Mouse (Mus musculus): Measurements from ENCODE around the gene Tprn.
A peak's percentile ranks its signal among the peaks of the same experiment; 100 is the strongest.

Gene Tprn

GRCm38 (mm10) chr2:25267241-25267640, 4.8 kb downstream of the Tprn start:
- DNase-seq: no peak

GRCm38 (mm10) chr2:25267746-25268309, 5.4 kb downstream of the Tprn start:
- DNase-seq: no peak

- DNase-seq: peak; percentile 99
Measured at GRCm38 (mm10) chr2:25271827-25272511, 9.6 kb downstream of the Tprn start, which contains the start of the genes Ssna1 and Anapc2. TSS of gene Ssna1 (minus strand) at chr2:25272438. TSS of gene Anapc2 (plus strand) at chr2:25272478.

- no peak for DNase-seq
Measured at GRCm38 (mm10) chr2:25272515-25272914, 10.1 kb downstream of the Tprn start.

- DNase-seq: no peak
Measured at GRCm38 (mm10) chr2:25273010-25273409, 10.6 kb downstream of the Tprn start.

GRCm38 (mm10) chr2:25278928-25279882, 16.8 kb downstream of the Tprn start:
- peak; percentile 86 for DNase-seq

- DNase-seq: no peak
Measured at GRCm38 (mm10) chr2:25285551-25285950, 23.1 kb downstream of the Tprn start.

GRCm38 (mm10) chr2:25286314-25286713, 23.9 kb downstream of the Tprn start:
- DNase-seq: no peak

- DNase-seq: no peak
Measured at GRCm38 (mm10) chr2:25286837-25287636, 24.6 kb downstream of the Tprn start.

- no peak for DNase-seq
Measured at GRCm38 (mm10) chr2:25287927-25288649, 25.7 kb downstream of the Tprn start, which contains the start of gene Tmem210. TSS of gene Tmem210 (plus strand) at chr2:25288145.

GRCm38 (mm10) chr2:25288734-25289345, 26.4 kb downstream of the Tprn start:
- no peak for DNase-seq

GRCm38 (mm10) chr2:25289651-25290050, 27.2 kb downstream of the Tprn start, which contains the start of gene Lrrc26:
TSS of gene Lrrc26 (plus strand) at chr2:25289915.
- DNase-seq: no peak

- DNase-seq: no peak
Measured at GRCm38 (mm10) chr2:25290101-25290815, 27.8 kb downstream of the Tprn start.

GRCm38 (mm10) chr2:25290816-25291130, 28.4 kb downstream of the Tprn start:
- DNase-seq: no peak

GRCm38 (mm10) chr2:25291184-25292053, 29.0 kb downstream of the Tprn start:
- no peak for DNase-seq

- DNase-seq: no peak
Measured at GRCm38 (mm10) chr2:25292054-25292544, 29.7 kb downstream of the Tprn start.

GRCm38 (mm10) chr2:25292856-25293255, 30.4 kb downstream of the Tprn start:
- DNase-seq: peak; percentile 85

GRCm38 (mm10) chr2:25293706-25294105, 31.3 kb downstream of the Tprn start:
- DNase-seq: no peak

GRCm38 (mm10) chr2:25297093-25297492, 34.7 kb downstream of the Tprn start:
- DNase-seq: no peak

- no peak for DNase-seq
Measured at GRCm38 (mm10) chr2:25298046-25298445, 35.6 kb downstream of the Tprn start.
